Mouse (Mus musculus): ENCODE data around the gene Btbd35f8. TPM values are rescaled to one million over a fixed set of nuclear protein-coding genes. Genes with fewer than 3 reads are reported as not detected.
"Not testable (repeated sequence)": the region's sequence is repeated elsewhere in the genome, so short reads cannot be mapped to it uniquely, and the experiment has no call there.

Gene Btbd35f8
- total RNA-seq (2018; cell fraction: chromatin; rRNA removed): not detected
- not detected for total RNA-seq (2018; cell fraction: cytosol; rRNA removed)
- total RNA-seq (2018; cell fraction: nucleus; rRNA removed): not detected
- polyA plus RNA-seq (2018): not detected in 3 replicates

DNA sequence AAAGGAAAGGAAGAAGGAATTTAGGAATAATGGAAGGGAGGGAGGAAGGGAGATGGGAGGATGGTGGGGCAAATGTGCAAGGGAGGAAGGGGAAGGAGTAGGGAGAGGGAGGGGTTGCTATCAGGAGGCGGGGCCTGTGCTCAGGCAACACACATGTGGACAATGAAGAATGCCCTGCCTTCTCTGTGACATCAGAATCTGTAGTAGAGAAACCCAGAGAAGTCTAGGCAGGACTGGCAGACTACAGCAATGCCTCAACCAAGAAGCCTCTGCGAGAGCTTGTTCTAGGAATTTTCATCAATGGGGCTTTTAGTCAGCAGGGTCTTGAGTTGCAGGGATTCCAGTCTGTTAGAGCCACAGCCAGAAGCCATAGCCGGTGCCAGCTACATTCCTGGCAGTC is at the start of gene Btbd35f8:
Gene Btbd35f8 (plus strand): TSS at position 301 of the 400 bp plus-strand sequence.
- H3K4me3 ChIP-seq (ENCODE audit: inconsistent target); H3K36me3 ChIP-seq (ENCODE audit: inconsistent target); H3K79me2 ChIP-seq (ENCODE audit: inconsistent target); H3K27ac ChIP-seq: not testable (repeated sequence)
- WGBS (ENCODE audit: missing documents): no CpG with 5 or more reads among the region's 3 CpGs

Other genes starting within 250 kb of the Btbd35f8 start
- not detected in 3 replicates for gene Spin2g, start 211.8 kb upstream of the Btbd35f8 start, polyA plus RNA-seq (2018)